Mouse (Mus musculus): ENCODE data around the gene Polr2h. TPM values are rescaled to one million over a fixed set of nuclear protein-coding genes. Genes with fewer than 3 reads are reported as not detected.

The Polr2h gene
- total and polyA plus RNA-seq, 3 experiments: 6.1 to 95.7 (median 17.5) TPM

GRCm38 (mm10) chr16:20673706-20674303 lies 43.7 kb upstream of the Polr2h start:
- peak; percentile 70 for ATAC-seq (ENCODE audit: extremely low read depth, insufficient number of reproducible peaks, low FRiP score, poor library complexity, severe bottlenecking)
- peak; percentile 71 for TF ChIP-seq TAL1 (conservative IDR thresholded peaks at IDR 0.05; ENCODE audit: low read depth, low read length)
- TF ChIP-seq CTCF (IDR thresholded peaks at IDR 0.05; ENCODE audit: low read depth, low read length): no peak
- Histone ChIP-seq H3K36me3 (replicated peaks) (peaks cover 53% of the 10 kb centered on the region), H3K9me3 (replicated peaks) (no peaks in the 10 kb centered on the region), H3K4me1 (ENCODE audit: insufficient read depth, low read depth, low read length) (peaks cover 59% of the 10 kb centered on the region), H3K27me3 (ENCODE audit: insufficient read depth, low read length) (no peaks in the 10 kb centered on the region), H3K4me3 (ENCODE audit: low read depth, low read length) (peak overlapping the region; percentile 85)
- DNase-seq (ENCODE audit: low spot score): peak; percentile 85

- Histone ChIP-seq H3K36me3 (replicated peaks) (peaks cover 67% of the 10 kb centered on the region), H3K4me3 (ENCODE audit: low read depth, low read length) (peak overlapping the region; percentile 85), H3K27me3 (ENCODE audit: insufficient read depth, low read length) (no peaks in the 10 kb centered on the region), H3K4me1 (ENCODE audit: insufficient read depth, low read depth, low read length) (peaks cover 72% of the 10 kb centered on the region), H3K9me3 (replicated peaks) (no peaks in the 10 kb centered on the region)
- ATAC-seq (ENCODE audit: extremely low read depth, insufficient number of reproducible peaks, low FRiP score, poor library complexity, severe bottlenecking) (no peak), DNase-seq (ENCODE audit: low spot score) (no peak)
- no peak for TF ChIP-seq GATA2 (IDR thresholded peaks at IDR 0.05; ENCODE audit: borderline replicate concordance, low read depth, low read length)
- TF ChIP-seq GATA1 (IDR thresholded peaks at IDR 0.05; ENCODE audit: borderline replicate concordance, low read length): no peak
- no peak for TF ChIP-seq POLR2AphosphoS5 (IDR thresholded peaks at IDR 0.05; ENCODE audit: insufficient replicate concordance, low read depth, low read length)
- TF ChIP-seq CTCF (IDR thresholded peaks at IDR 0.05; ENCODE audit: low read depth, low read length): no peak
- TF ChIP-seq TAL1 (conservative IDR thresholded peaks at IDR 0.05; ENCODE audit: low read depth, low read length): no peak
Measured at GRCm38 (mm10) chr16:20675213-20675612, 42.3 kb upstream of the Polr2h start.

- Histone ChIP-seq H3K9me3 (replicated peaks) (no peaks in the 10 kb centered on the region), H3K36me3 (replicated peaks) (peaks cover 82% of the 10 kb centered on the region), H3K4me1 (ENCODE audit: insufficient read depth, low read depth, low read length) (peaks cover 81% of the 10 kb centered on the region), H3K27me3 (ENCODE audit: insufficient read depth, low read length) (no peaks in the 10 kb centered on the region), H3K4me3 (ENCODE audit: low read depth, low read length) (no peak overlapping the region)
- DNase-seq (ENCODE audit: low spot score) (no peak), ATAC-seq (ENCODE audit: extremely low read depth, insufficient number of reproducible peaks, low FRiP score, poor library complexity, severe bottlenecking) (no peak)
- TF ChIP-seq TAL1 (conservative IDR thresholded peaks at IDR 0.05; ENCODE audit: low read depth, low read length) (no peak), POLR2AphosphoS5 (IDR thresholded peaks at IDR 0.05; ENCODE audit: insufficient replicate concordance, low read depth, low read length) (no peak), CTCF (IDR thresholded peaks at IDR 0.05; ENCODE audit: low read depth, low read length) (no peak), GATA1 (IDR thresholded peaks at IDR 0.05; ENCODE audit: borderline replicate concordance, low read length) (no peak), GATA2 (IDR thresholded peaks at IDR 0.05; ENCODE audit: borderline replicate concordance, low read depth, low read length) (no peak)
Measured at GRCm38 (mm10) chr16:20676702-20677101, 40.8 kb upstream of the Polr2h start.

- Histone ChIP-seq H3K36me3 (replicated peaks) (peaks cover 89% of the 10 kb centered on the region), H3K27me3 (ENCODE audit: insufficient read depth, low read length) (no peaks in the 10 kb centered on the region), H3K9me3 (replicated peaks) (no peaks in the 10 kb centered on the region), H3K4me1 (ENCODE audit: insufficient read depth, low read depth, low read length) (peaks cover 77% of the 10 kb centered on the region), H3K4me3 (ENCODE audit: low read depth, low read length) (peak overlapping the region; percentile 5; the same call in 1 of the 2 replicates)
- DNase-seq (ENCODE audit: low spot score) (no peak), ATAC-seq (ENCODE audit: extremely low read depth, insufficient number of reproducible peaks, low FRiP score, poor library complexity, severe bottlenecking) (no peak)
- no peak for TF ChIP-seq CTCF (IDR thresholded peaks at IDR 0.05; ENCODE audit: low read depth, low read length)
- no peak for TF ChIP-seq GATA2 (IDR thresholded peaks at IDR 0.05; ENCODE audit: borderline replicate concordance, low read depth, low read length)
- TF ChIP-seq TAL1 (conservative IDR thresholded peaks at IDR 0.05; ENCODE audit: low read depth, low read length): no peak
Measured at GRCm38 (mm10) chr16:20677380-20677779, 40.1 kb upstream of the Polr2h start.

- DNase-seq (ENCODE audit: low spot score) (peak; percentile 83), ATAC-seq (ENCODE audit: extremely low read depth, insufficient number of reproducible peaks, low FRiP score, poor library complexity, severe bottlenecking) (no peak)
- Histone ChIP-seq H3K4me1 (ENCODE audit: insufficient read depth, low read depth, low read length) (peaks cover 77% of the 10 kb centered on the region), H3K27me3 (ENCODE audit: insufficient read depth, low read length) (no peaks in the 10 kb centered on the region), H3K9me3 (replicated peaks) (no peaks in the 10 kb centered on the region), H3K36me3 (replicated peaks) (peaks cover 97% of the 10 kb centered on the region), H3K4me3 (ENCODE audit: low read depth, low read length) (peak overlapping the region; percentile 27; the same call in 1 of the 2 replicates)
- TF ChIP-seq GATA1 (IDR thresholded peaks at IDR 0.05; ENCODE audit: borderline replicate concordance, low read length) (no peak), TAL1 (conservative IDR thresholded peaks at IDR 0.05; ENCODE audit: low read depth, low read length) (no peak), CTCF (IDR thresholded peaks at IDR 0.05; ENCODE audit: low read depth, low read length) (no peak), POLR2AphosphoS5 (IDR thresholded peaks at IDR 0.05; ENCODE audit: insufficient replicate concordance, low read depth, low read length) (no peak), GATA2 (IDR thresholded peaks at IDR 0.05; ENCODE audit: borderline replicate concordance, low read depth, low read length) (no peak)
Measured at GRCm38 (mm10) chr16:20677974-20678675, 39.3 kb upstream of the Polr2h start.

DNA sequence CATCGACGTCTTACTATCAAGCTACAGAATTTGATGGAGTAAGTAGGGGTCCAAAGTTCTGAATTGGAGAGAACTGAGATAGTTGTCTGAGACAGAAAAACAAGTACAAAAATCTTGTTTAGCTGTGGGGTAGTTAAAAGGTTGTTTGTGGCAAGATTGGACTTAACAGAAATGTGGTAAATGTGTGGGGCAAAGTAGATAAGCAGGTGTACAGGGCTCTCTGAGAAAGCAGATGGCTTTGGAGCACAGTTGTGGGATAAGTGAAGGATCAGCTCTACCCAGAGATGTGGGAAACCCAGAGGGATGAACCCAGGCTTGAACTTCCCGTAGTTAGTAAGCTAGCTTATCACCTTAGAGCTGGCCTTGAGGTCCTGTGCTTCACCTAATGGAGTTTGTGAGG lies 26.7 kb upstream of the Polr2h start:
- no peaks in the 10 kb centered on the region for H3K27me3 ChIP-seq (ENCODE audit: insufficient read depth, low read length)
- H3K4me3 ChIP-seq (ENCODE audit: low read depth, low read length): no peak overlapping the region
- ATAC-seq (ENCODE audit: extremely low read depth, insufficient number of reproducible peaks, low FRiP score, poor library complexity, severe bottlenecking) (no peak), DNase-seq (ENCODE audit: low spot score) (no peak)
- H3K9me3 ChIP-seq (replicated peaks): no peaks in the 10 kb centered on the region
- TF ChIP-seq CTCF (IDR thresholded peaks at IDR 0.05; ENCODE audit: low read depth, low read length) (no peak), TAL1 (conservative IDR thresholded peaks at IDR 0.05; ENCODE audit: low read depth, low read length) (peak; percentile 67)
- H3K36me3 ChIP-seq (replicated peaks): peaks cover 80% of the 10 kb centered on the region
- peaks cover 93% of the 10 kb centered on the region for H3K4me1 ChIP-seq (ENCODE audit: insufficient read depth, low read depth, low read length)

All from G1E (cell line).